Mouse (Mus musculus) left cerebral cortex, adult 11 months (tissue): ENCODE measurements around the gene Dnaja4.
A peak's percentile ranks its signal among the peaks of the same experiment; 100 is the strongest.
"Not testable (repeated sequence)": the region's sequence is repeated elsewhere in the genome, so short reads cannot be mapped to it uniquely, and the experiment has no call there.

Experiments
- DNase-seq: peaks from one replicate; pipeline ENCODE4 v3.0.0; 2022; ENCODE audit warnings: low spot score

The Dnaja4 gene

GRCm38 (mm10) chr9:54698318-54699086 is at the start of gene Dnaja4:
Gene Dnaja4 (plus strand): TSS chr9:54698873.
- no peak for DNase-seq

GRCm38 (mm10) chr9:54649360-54649759 is 49.3 kb upstream of the Dnaja4 start:
- DNase-seq: no peak

DNA sequence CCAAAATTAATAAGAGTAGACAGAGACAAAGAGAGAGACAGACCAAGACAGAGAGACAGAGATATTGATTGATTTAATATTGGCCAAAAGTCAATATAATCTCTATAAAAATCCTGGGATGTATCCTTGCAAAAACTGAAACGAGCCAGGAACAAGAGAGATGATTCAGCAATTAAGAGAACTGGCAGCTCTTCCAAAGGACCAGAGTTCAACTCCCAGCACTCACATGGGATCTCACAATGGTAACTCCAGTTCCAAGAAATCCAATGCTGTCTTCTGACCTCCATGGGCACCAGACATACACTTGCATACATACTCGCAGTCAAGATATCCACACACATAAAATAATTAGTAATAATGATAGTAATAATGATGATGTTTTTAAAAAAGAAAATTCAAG is 45.9 kb upstream of the Dnaja4 start:
- no peak for DNase-seq

DNA sequence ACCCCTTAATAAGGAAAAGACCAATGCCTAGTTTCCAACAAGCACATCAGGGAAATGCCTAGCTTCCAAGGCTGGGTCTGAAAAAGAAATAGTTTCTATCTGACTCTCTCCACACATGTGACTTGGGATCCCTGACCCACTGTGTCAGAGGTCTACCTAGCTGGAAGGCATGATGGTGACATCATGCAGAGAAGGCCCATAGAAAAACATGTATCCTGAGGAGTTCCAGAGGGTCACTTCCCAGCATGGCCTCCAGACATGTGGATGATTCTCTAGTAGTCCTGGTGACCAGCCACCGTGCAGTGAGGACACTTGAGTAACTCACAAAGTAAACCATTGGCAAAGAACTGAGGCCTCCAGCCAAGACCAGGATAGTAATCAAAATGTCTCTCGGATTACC is 42.8 kb upstream of the Dnaja4 start:
- no peak for DNase-seq

- DNase-seq: no peak
Measured at GRCm38 (mm10) chr9:54656402-54656801, 42.3 kb upstream of the Dnaja4 start.

DNA sequence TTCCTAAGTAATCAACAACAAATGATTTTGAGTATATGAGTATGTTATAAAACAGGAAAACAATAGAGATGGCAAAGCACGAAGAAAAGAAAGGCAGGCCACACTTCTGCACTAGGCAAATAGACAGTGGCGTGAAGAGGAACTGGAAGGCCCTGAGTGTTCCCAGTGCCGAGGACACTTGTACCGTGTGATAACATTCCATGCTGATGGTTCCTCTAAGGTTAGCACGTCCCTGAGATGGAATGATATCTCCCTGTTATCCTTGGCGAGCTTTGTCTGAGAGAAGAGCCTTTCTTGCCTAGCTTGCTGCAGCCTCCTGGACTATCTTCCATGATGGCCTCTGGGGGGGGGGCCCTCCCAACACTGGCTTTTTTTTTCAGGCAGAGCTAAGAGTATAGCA is 39.9 kb upstream of the Dnaja4 start:
- DNase-seq: no peak

DNA sequence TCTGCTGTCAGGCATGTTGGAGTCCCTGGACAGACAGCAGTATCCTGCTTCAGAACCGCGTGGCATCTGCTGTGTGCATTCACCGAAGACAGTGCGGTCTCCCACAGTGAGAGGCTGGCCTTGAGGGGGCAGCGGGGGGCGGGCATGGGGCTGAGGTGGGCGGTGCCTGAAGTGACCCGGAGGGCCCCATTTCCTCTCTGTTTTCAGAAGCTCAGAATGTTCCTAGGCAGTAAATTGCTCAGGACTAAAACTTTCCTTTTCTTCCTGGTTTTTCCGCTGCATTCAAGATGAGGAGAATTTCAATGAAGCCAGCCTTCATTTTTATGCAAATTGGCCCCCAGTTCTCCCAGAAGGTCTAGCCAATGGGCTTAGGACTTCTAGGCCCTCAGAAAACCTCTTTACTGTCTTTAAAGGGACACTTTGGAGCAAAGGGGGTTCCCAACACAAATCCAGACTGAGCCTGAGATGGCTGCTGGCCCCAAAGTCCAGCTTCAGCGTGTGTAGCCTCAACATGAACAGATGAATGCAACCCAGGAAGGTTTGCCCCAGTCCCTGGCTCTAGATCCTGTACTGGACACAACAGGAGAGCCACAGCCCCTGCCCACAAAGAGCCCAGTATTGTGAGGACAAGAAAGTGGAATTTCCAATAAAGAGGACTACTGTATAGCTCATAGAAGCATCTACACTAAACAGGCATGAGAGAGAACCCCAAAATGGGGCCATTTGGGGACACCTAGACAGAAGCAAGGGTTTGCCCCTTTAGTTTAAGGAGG is 36.9 kb upstream of the Dnaja4 start, which contains the start of gene Acsbg1:
Acsbg1 (minus strand) TSS at position 266 of the 773 bp plus-strand sequence.
- peak; percentile 16 for DNase-seq

DNA sequence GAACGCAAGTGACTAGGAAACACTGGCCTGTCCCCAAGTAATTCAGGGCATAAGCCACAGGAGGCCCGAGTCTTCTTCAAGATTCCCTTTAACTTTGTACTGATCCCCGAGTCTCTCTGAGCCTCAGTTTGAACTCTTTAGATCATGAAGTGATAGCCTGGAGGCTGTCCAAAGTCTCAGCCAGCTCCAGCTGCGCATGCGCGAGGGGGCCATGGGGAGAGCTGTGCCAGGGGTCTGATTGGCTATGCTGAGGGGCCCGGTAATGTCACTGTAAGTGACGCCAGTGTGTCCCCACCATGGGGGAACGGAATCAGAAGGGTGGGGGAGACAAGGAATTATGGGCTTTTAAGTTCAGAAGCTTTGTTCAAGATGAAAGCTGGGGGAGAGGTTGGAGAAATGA is 34.3 kb upstream of the Dnaja4 start:
- no peak for DNase-seq

DNA sequence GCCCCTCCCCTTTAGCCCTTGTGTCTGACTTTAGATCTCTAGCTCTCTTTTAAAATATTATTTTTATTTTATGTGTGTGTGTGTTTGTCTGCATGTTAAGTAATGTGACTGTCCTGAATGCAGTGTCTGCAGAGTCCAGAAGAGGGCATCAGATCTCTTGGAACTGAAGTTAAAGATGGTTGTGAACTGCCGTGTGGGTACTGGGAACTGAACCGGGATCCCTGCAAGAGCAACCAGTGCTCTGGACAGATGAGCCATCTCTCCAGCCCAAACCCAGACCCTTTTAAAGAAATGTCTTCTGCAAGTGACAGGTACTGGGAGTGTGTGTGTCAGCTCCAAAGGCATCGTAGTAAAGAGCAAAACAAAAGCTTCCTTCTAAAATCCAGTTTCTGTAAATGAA is 32.6 kb upstream of the Dnaja4 start:
- no peak for DNase-seq

DNA sequence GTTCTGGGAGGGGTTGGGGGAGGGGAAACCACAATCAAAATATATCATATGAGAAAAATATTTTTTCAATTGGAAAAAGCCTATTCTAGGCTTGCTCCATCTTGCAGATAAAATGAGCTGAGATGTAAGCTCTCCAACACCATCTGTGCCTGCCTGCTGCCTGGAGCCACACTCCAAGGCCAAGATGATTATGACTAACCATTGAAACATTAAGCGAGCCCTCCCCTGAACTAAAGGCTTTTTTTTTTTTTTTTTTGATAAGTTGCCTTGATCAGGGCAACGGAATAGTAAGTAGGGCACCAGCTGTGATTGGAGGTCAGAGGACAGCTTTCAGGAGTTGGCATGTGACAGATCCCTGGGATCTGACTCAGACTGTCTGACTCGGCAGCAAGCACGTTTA is 30.2 kb upstream of the Dnaja4 start:
- DNase-seq: no peak

- no peak for DNase-seq
Measured at GRCm38 (mm10) chr9:54671962-54672361, 26.7 kb upstream of the Dnaja4 start.

- DNase-seq: no peak
Measured at GRCm38 (mm10) chr9:54673887-54674286, 24.8 kb upstream of the Dnaja4 start.

DNA sequence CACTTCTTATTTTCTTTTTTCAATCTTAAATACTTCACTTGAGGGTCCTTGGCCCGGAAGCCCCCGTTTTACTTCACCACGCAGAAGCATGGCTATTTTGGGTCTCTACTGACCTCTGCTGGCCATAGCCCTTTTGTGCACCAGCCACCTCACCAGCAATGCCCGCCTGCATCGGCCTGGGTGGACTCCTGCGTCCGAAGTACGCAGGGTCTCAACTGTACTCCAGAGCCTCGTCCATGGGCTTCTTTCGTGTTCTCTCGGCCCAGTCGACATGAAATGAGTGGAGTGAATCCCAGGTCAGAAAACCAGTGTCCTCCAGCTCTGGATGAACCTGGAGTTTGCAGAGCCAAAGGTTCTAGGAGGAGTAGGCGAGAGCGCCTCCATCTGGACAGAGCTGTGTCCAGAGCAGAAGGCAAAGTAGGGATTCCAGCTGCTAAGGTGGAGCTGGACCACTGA is 22.1 kb upstream of the Dnaja4 start:
- DNase-seq: peak; percentile 59

- DNase-seq: no peak
Measured at GRCm38 (mm10) chr9:54682846-54683245, 15.8 kb upstream of the Dnaja4 start.

- no peak for DNase-seq
Measured at GRCm38 (mm10) chr9:54683814-54684605, 14.7 kb upstream of the Dnaja4 start.

DNA sequence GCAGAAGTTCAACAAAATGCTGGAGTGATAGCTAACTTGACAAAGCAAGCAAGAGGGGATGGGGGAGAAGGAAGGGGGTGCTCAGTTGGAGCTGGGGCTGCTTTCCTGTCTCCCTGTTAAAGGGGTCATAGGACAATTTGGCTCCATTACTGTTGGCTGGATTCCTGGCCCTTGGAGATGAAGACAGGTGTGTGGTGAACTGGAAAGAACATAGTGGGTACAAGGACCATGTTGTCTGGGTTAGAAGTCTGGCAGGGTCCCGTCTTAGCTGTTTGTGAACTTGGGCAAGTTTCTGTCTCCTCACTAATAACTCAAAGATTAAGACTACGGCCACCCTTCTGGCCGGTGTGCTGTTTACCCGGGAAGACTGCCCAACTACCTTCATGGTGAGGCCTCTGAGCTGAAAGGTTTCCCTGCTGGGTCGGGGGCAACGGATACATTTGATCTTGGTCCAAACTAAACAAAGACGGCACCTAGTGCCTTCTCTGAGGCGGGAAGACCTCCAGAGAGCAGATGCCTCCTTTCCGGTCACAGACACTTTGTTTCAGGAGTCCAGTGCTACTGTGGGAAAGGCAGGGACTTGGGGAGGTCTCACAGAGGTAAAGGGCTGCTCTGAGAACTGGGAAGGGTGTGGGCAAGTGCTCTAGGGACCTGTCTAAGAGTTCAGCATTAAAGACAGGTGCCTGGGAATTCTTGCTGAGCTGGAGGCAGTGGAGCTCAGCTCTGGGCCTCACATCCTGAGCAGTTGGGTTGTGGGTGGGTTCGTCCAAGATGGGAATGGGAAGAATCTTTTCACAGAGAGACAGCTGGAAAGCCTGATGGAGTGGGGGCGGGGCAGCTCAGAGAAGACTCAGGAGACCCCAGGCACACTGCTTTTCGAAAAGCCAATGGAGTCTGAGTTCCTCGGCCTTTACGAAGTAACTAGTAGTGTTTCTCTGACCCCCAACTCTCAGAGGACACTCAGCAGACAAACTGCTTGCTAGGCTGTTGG is 11.1 kb upstream of the Dnaja4 start:
- no peak for DNase-seq

DNA sequence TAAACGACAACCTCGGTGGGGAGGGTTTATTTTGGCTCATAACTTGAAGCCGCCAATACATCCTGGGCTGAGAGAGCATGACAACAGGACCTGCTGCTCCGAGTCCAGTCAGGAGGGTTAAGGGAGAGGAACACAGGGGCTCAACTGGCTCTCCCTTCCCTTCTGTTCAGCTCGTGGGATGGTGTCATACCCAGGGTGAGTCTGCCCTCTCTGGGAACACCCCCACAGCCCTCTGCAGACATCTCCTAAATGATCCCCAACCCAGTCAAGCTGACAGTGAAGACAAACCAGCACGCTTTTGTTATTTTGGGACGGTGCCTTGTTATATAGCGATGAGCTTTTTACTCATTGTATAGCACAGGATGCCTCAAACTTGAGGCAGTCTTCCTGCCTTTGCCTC is 9.2 kb upstream of the Dnaja4 start:
- DNase-seq: no peak

- DNase-seq: not testable (repeated sequence)
Measured at GRCm38 (mm10) chr9:54690697-54691096, 8.0 kb upstream of the Dnaja4 start.

DNA sequence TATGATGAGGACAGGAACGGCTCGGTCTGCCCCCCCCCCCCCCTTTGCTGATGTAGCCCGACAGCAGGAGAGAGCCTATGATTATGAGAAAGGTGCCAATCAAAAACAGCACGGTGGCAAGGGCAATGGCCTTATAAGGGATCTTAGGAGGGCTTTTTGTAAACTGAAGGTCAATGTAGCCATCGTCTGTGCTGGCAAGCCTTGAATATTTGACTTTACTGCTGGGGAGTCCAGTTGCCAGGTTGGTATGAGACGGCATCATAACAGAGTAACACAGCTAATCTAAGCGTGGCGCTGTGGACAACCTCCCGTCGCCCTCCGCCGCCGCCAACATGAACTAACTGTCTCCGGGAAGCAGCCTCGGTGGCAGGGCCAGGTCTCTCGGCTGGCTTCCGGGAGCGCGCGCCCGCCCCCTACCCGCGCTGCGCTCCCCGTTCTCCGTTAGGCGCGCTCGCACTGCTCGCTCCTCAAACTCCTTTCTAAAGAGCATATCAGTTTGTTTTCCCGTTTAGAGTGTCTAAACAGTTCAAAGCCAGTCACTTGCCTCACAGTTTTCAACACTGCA is 7.3 kb upstream of the Dnaja4 start:
- DNase-seq: not testable (repeated sequence)

DNA sequence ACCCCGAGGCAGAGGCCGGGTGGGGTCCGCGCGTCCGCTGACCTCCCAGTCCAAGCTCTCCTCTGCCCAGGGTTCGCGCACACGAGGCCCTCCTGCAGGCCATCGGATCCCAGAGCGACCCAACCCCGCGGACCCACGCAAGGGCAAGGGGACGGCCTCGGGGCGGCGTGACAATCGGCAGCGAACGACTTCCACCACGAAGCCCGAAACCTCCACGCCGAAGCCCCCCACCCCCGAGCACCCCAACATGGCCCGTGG is 343 bp downstream of the Dnaja4 start:
- DNase-seq: no peak
